Mouse (Mus musculus) MEL (cell line): Measurements from ENCODE around the gene Stk35. TPM values are rescaled to one million over a fixed set of nuclear protein-coding genes. Genes with fewer than 3 reads are reported as not detected.

Source experiments
- DNase-seq: peaks from one replicate; pipeline ENCODE4 v3.0.0; 2011; ENCODE audit warnings: low read depth, low spot score
- H3K27ac ChIP-seq: 2 replicates; pipeline ENCODE4 v1.5.1; 2012; ENCODE audit warnings: low read depth, mild to moderate bottlenecking, control low read depth, low read length, moderate library complexity; ENCODE audit not compliant: control insufficient read depth
- H3K27me3 ChIP-seq, 2 experiments: fragments of 150-350 bp in 1 of 2; sonication (generic) in 1 of 2; 2 replicates each; pipeline ENCODE4 v1.6.1; 2012; ENCODE audit warnings: low read length in 2 of 2, mild to moderate bottlenecking in 2 of 2, improper control_type of control experiment in 1 of 2, moderate library complexity in 1 of 2; ENCODE audit not compliant: insufficient read depth in 2 of 2, control insufficient read depth in 1 of 2
- H3K36me3 ChIP-seq, 2 experiments: 2 replicates each; pipeline ENCODE4 v1.6.1; 2012 to 2014; ENCODE audit warnings: low read length in 2 of 2, improper control_type of control experiment in 1 of 2, inconsistent platforms in 1 of 2, mild to moderate bottlenecking in 1 of 2; ENCODE audit not compliant: insufficient read depth in 2 of 2, control insufficient read depth in 1 of 2
- H3K4me1 ChIP-seq, 2 experiments: fragments of 150-350 bp in 1 of 2; sonication (generic) in 1 of 2; 2 replicates each; pipeline ENCODE4 v1.6.1; 2012; ENCODE audit warnings: low read length in 2 of 2, improper control_type of control experiment in 1 of 2, mild to moderate bottlenecking in 1 of 2; ENCODE audit not compliant: insufficient read depth in 2 of 2, control insufficient read depth in 1 of 2
- H3K4me3 ChIP-seq, 2 experiments: fragments of 150-350 bp in 1 of 2; sonication (generic) in 1 of 2; 2 replicates each; pipeline ENCODE4 v1.5.1; 2012; ENCODE audit warnings: low read depth in 2 of 2, low read length in 2 of 2, mild to moderate bottlenecking in 2 of 2, moderate library complexity in 2 of 2, control low read depth in 1 of 2, improper control_type of control experiment in 1 of 2; ENCODE audit not compliant: control insufficient read depth in 1 of 2, insufficient read depth in 1 of 2
- H3K79me2 ChIP-seq: 2 replicates; pipeline ENCODE4 v1.6.1; 2012; ENCODE audit warnings: mild to moderate bottlenecking, low read length, moderate library complexity; ENCODE audit not compliant: control insufficient read depth, poor library complexity, insufficient read depth
- H3K9ac ChIP-seq: 2 replicates; pipeline ENCODE4 v1.6.1; 2012; ENCODE audit warnings: low read depth, mild to moderate bottlenecking, control low read depth, low read length, moderate library complexity; ENCODE audit not compliant: control insufficient read depth, poor library complexity, severe bottlenecking
- H3K9me3 ChIP-seq: fragments of 150-350 bp; sonication (generic); replicated peaks from 2 replicates; pipeline ENCODE4 v1.6.1; 2012; ENCODE audit warnings: mild to moderate bottlenecking, low read length, improper control_type of control experiment, moderate library complexity; ENCODE audit not compliant: insufficient read depth
- CTCF ChIP-seq, 3 experiments: IDR thresholded peaks in 2 of 3; conservative IDR thresholded peaks in 1 of 3; 2 replicates each; pipeline ENCODE4 v1.5.1; 2011 to 2012; ENCODE audit warnings: low read length in 3 of 3, low read depth in 2 of 3, mild to moderate bottlenecking in 2 of 3, improper control_type of control experiment in 1 of 3, inconsistent platforms in 1 of 3, mixed read lengths in 1 of 3, moderate library complexity in 1 of 3; ENCODE audit not compliant: control insufficient read depth in 1 of 3, insufficient read depth in 1 of 3, poor library complexity in 1 of 3, severe bottlenecking in 1 of 3
- E2F4 ChIP-seq: IDR thresholded peaks from 2 replicates; pipeline ENCODE4 v1.6.1; 2011; ENCODE audit warnings: low read depth, low read length, improper control_type of control experiment, borderline replicate concordance
- ELF1 ChIP-seq: IDR thresholded peaks from 2 replicates; pipeline ENCODE4 v1.6.1; 2014; ENCODE audit warnings: low read depth, mild to moderate bottlenecking, inconsistent platforms, low read length, improper control_type of control experiment, moderate library complexity
- ETS1 ChIP-seq: IDR thresholded peaks from 2 replicates; pipeline ENCODE4 v1.6.1; 2012; ENCODE audit warnings: low read depth, mild to moderate bottlenecking, inconsistent platforms, low read length, improper control_type of control experiment, moderate library complexity
- GATA1 ChIP-seq: IDR thresholded peaks from 2 replicates; pipeline ENCODE4 v1.6.1; 2011; ENCODE audit warnings: low read depth, low read length, improper control_type of control experiment
- HCFC1 ChIP-seq: IDR thresholded peaks from 2 replicates; pipeline ENCODE4 v1.6.1; 2012; ENCODE audit warnings: low read depth, mild to moderate bottlenecking, inconsistent platforms, low read length, improper control_type of control experiment, moderate library complexity
- JUND ChIP-seq: IDR thresholded peaks from 2 replicates; pipeline ENCODE4 v1.6.1; 2011; ENCODE audit warnings: low read depth, mild to moderate bottlenecking, improper control_type of control experiment, low read length
- KAT2A ChIP-seq: conservative IDR thresholded peaks from 2 replicates; pipeline ENCODE4 v1.6.1; 2012; ENCODE audit warnings: low read depth, low read length, improper control_type of control experiment, inconsistent platforms
- MAFK ChIP-seq: IDR thresholded peaks from 2 replicates; pipeline ENCODE4 v1.6.1; 2011; ENCODE audit warnings: low read depth, mild to moderate bottlenecking, low read length, improper control_type of control experiment, borderline replicate concordance
- MAX ChIP-seq: IDR thresholded peaks from 2 replicates; pipeline ENCODE4 v1.6.1; 2011; ENCODE audit warnings: low read length, improper control_type of control experiment
- NELFE ChIP-seq: IDR thresholded peaks from 2 replicates; pipeline ENCODE4 v1.6.1; 2011; ENCODE audit warnings: low read depth, low read length, improper control_type of control experiment
- POLR2AphosphoS2 ChIP-seq: IDR thresholded peaks from 2 replicates; pipeline ENCODE4 v1.6.1; 2011; ENCODE audit warnings: low read length, improper control_type of control experiment
- RAD21 ChIP-seq: IDR thresholded peaks from 2 replicates; pipeline ENCODE4 v1.6.1; 2011; ENCODE audit warnings: mild to moderate bottlenecking, low read depth, low read length, improper control_type of control experiment
- RCOR1 ChIP-seq: IDR thresholded peaks from 2 replicates; pipeline ENCODE4 v1.6.1; 2012; ENCODE audit warnings: low read depth, mild to moderate bottlenecking, inconsistent platforms, low read length, improper control_type of control experiment
- SIN3A ChIP-seq: IDR thresholded peaks from 2 replicates; pipeline ENCODE4 v1.6.1; 2012; ENCODE audit warnings: low read length, improper control_type of control experiment, inconsistent platforms
- SMC3 ChIP-seq: IDR thresholded peaks from 2 replicates; pipeline ENCODE4 v1.6.1; 2011; ENCODE audit warnings: low read depth, low read length, improper control_type of control experiment
- TBP ChIP-seq: IDR thresholded peaks from 2 replicates; pipeline ENCODE4 v1.8.0; 2011; ENCODE audit warnings: low read depth, low read length, improper control_type of control experiment
- UBTF ChIP-seq: IDR thresholded peaks from 2 replicates; pipeline ENCODE4 v1.6.1; 2012; ENCODE audit warnings: low read depth, mild to moderate bottlenecking, inconsistent platforms, low read length, improper control_type of control experiment, moderate library complexity, borderline replicate concordance; ENCODE audit not compliant: insufficient read depth
- USF1 ChIP-seq: IDR thresholded peaks from 2 replicates; pipeline ENCODE4 v1.6.1; 2014; ENCODE audit warnings: low read depth, mild to moderate bottlenecking, inconsistent platforms, low read length, improper control_type of control experiment, moderate library complexity
- ZMIZ1 ChIP-seq: IDR thresholded peaks from 2 replicates; pipeline ENCODE4 v1.6.1; 2012; ENCODE audit warnings: low read depth, mild to moderate bottlenecking, inconsistent platforms, low read length, improper control_type of control experiment, moderate library complexity
- ZNF384 ChIP-seq: IDR thresholded peaks from 2 replicates; pipeline ENCODE4 v1.6.1; 2012; ENCODE audit warnings: low read depth, mild to moderate bottlenecking, inconsistent platforms, low read length, improper control_type of control experiment
- polyA plus RNA-seq, 2 experiments: library from polyadenylated mRNA; stranded (reverse) in 1 of 2; unstranded in 1 of 2; fragments of >175 nt in 1 of 2; fragments of >200 nt in 1 of 2; gene quantifications; 2 replicates each; pipeline versions ENCODE4 v1.2.1 to v1.2.4; 2012; ENCODE audit warnings: low replicate concordance in 2 of 2, low read depth in 1 of 2; ENCODE audit not compliant: insufficient read length in 2 of 2, insufficient read depth in 1 of 2, missing spikeins in 1 of 2
- total RNA-seq: library from RNA; depleted of rRNA; stranded (reverse); fragments of 300-350 nt; gene quantifications from 2 replicates; pipeline ENCODE4 v1.2.3, GENCODE M21; 2012

Stk35 gene
- total and polyA plus RNA-seq, 3 experiments: 7.6 to 28.6 (median 26.6) TPM

GRCm38 (mm10) chr2:129800271-129800903, at the start of gene Stk35 (continued):
- TF ChIP-seq HCFC1 (peak; percentile 66), SIN3A (peak; percentile 64), MAX (peak; percentile 76), RAD21 (no peak)

GRCm38 (mm10) chr2:129782046-129782445, 18.3 kb upstream of the Stk35 start:
- H3K79me2 ChIP-seq: no peaks in the 10 kb centered on the region
- H3K27ac ChIP-seq: no peak overlapping the region
- no peak for DNase-seq
- H3K9me3 ChIP-seq: no peaks in the 10 kb centered on the region
- peaks cover 3 to 9% of the 10 kb centered on the region in 2 experiments; a peak in 3 of 4 replicates for H3K27me3 ChIP-seq
- H3K36me3 ChIP-seq: no peaks in the 10 kb centered on the region
- TF ChIP-seq NELFE: no peak
- TF ChIP-seq KAT2A: no peak
- no peak for TF ChIP-seq ZMIZ1
- no peak for TF ChIP-seq ELF1
- TF ChIP-seq USF1: no peak
- no peak for TF ChIP-seq UBTF
- TF ChIP-seq E2F4: no peak
- no peak for TF ChIP-seq SIN3A
- no peak for TF ChIP-seq RCOR1
- no peak for TF ChIP-seq ZNF384
- TF ChIP-seq TBP: no peak
- TF ChIP-seq CTCF (IDR thresholded peaks at IDR 0.05 in 2 of 3, conservative IDR thresholded peaks at IDR 0.05 in 1 of 3; ENCODE audit: control insufficient read depth in 1 of 3, insufficient read depth in 1 of 3, low read depth in 2 of 3, low read length in 3 of 3, poor library complexity in 1 of 3, severe bottlenecking in 1 of 3): no peak
- TF ChIP-seq ETS1: no peak
- TF ChIP-seq GATA1: no peak
- no peak for TF ChIP-seq JUND
- no peak for TF ChIP-seq POLR2AphosphoS2
- no peak for TF ChIP-seq SMC3
- no peak for TF ChIP-seq MAFK
- TF ChIP-seq, all 39 proteins: peak for 0
- H3K4me3 ChIP-seq: no peak overlapping the region
- no peaks in the 10 kb centered on the region for H3K4me1 ChIP-seq
- no peak overlapping the region for H3K9ac ChIP-seq
